Mouse (Mus musculus): Measurements from ENCODE around the gene Edaradd. TPM values are rescaled to one million over a fixed set of nuclear protein-coding genes. Genes with fewer than 3 reads are reported as not detected.

Gene Edaradd
- 2.7 TPM for polyA plus RNA-seq (2014; fragmentation: Illumina TruSeq; extraction: RNeasy Lipid Tissue Mini Kit (QIAGEN cat#74804); ENCODE audit: low replicate concordance)

DNA sequence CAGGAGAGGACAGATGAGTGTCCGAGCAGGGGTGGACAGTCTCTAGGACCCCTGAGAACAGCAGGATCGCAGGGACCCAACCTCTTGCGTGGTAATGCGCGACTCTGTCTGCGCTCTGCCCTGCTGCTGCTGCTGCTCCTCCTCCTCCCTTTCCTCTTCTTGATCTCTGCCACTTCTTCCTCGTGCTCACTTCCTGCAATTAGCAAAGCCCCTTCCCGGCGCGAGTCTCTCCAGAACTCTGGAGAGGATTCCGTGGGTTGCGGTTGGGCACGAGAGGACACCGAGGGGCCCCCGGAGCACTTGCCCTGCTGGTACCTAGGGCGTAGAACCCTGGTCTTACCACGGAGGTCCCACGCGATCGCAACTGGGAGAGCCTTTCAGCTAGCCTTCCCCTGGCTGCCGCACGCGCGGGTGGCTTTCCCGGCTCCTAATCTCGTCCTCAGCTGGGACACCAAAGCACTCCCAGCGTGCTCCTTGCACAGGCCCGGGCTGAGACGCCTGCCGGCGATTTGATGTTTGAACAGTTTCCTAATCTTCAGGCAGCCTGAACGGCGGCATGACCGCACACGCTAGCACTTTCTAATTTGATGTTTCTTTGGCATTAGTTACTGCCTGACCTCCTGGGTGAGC lies at the start of gene Edaradd:
Gene Edaradd (minus strand): TSS at position 484 of the 630 bp plus-strand sequence.

DNA sequence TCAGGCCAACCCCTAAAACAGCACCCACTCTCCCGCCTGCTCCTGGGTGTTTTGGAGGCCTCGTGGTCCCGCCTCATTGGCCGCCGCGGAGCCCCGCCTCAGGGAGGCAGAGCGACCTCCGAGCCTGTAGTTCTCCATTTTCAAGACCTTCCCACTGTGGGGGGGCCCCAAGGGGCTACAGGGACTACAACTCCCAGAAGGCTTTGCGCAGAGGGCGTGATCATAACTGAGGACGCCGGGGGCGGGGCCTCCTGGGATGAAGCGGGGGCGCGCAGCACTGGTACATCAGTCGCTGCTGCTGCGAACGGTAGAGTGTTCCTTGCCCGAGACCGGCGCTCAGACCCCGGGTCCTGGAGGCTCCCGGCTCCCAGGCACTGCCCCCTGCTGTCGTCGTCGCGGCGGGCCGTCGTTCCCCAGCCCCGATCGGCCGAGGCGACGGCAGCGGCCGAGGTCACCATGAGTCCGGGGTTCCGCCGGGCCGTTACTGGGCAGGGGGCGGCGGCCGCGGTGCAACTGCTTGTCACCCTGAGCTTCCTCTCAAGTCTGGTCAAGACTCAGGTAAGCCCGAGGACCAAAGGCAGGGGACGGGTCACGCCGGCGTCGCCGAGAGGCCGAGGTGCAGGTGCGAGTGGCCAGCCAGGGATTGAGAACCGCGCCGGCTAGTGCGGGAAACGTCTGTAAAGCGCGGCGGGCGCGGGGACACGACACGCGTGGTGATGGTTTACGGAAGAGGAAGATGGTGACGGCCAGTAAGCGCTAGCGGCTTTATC lies 45.6 kb upstream of the Edaradd start, which contains the start of gene Ero1lb:
Gene Ero1lb (plus strand): TSS at position 254 of the 770 bp plus-strand sequence.

DNA sequence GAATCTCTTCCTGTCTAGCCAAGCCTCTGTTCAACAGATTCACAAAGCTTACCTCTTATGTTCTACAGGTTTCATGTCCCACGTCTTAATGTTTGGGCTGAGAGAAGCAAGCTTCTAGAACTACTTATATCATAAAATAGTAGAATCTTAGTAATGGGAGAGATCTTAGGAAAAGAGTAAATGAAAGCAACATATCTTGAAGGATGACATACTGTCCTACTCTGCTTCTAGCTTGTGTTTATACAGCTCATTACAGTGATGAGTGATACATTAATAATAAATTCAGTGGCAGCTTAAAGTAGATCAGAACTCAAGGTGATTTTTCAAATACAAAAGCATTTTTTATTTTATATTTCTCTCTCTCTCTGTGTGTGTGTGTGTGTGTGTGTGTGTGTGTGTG lies 55.4 kb downstream of the Edaradd start, which contains the start of gene Lgals8:
Gene Lgals8 (minus strand): TSS at position 101 of the 400 bp plus-strand sequence.

Other genes with a start within 250 kb of the Edaradd start
- gene Actn2, start 179.7 kb downstream of the Edaradd start, polyA plus RNA-seq (2014; fragmentation: Illumina TruSeq; extraction: RNeasy Lipid Tissue Mini Kit (QIAGEN cat#74804); ENCODE audit: low replicate concordance), result not detected
- gene Heatr1, start 125.4 kb downstream of the Edaradd start, polyA plus RNA-seq (2014; fragmentation: Illumina TruSeq; extraction: RNeasy Lipid Tissue Mini Kit (QIAGEN cat#74804); ENCODE audit: low replicate concordance), result 5.0 TPM
- gene Lgals8, start 55.5 kb downstream of the Edaradd start, polyA plus RNA-seq (2014; fragmentation: Illumina TruSeq; extraction: RNeasy Lipid Tissue Mini Kit (QIAGEN cat#74804); ENCODE audit: low replicate concordance), result 172 TPM
- gene Ero1lb, start 45.4 kb upstream of the Edaradd start, polyA plus RNA-seq (2014; fragmentation: Illumina TruSeq; extraction: RNeasy Lipid Tissue Mini Kit (QIAGEN cat#74804); ENCODE audit: low replicate concordance), result 47.4 TPM